Mouse (Mus musculus): ENCODE data around the gene Sult2b1. TPM values are rescaled to one million over a fixed set of nuclear protein-coding genes. Genes with fewer than 3 reads are reported as not detected.

Sult2b1 gene
- polyA plus RNA-seq, 1 experiment from 2014 or later, result 2.9 TPM

- H3K36me3 ChIP-seq, result 0 out of 2 replicates have a peak, but pooled peaks cover 4% of the 10 kb centered on the region
- peaks cover 57% of the 10 kb centered on the region for H3K4me1 ChIP-seq (replicated peaks)
- ATAC-seq, result 0 out of 2 replicates have a peak, but pooled peaks have one; percentile 11
- H3K27ac ChIP-seq, result 0 out of 2 replicates have a peak overlapping the region, but pooled peaks have one; percentile 83
- H3K4me2 ChIP-seq (replicated peaks), result peak overlapping the region; percentile 99
- no peaks in the 10 kb centered on the region for H3K27me3 ChIP-seq (replicated peaks)
- no peaks in the 10 kb centered on the region for H3K9me3 ChIP-seq
- 0% methylated on average over 7 of the region's 7 CpGs for WGBS
- H3K4me3 ChIP-seq (replicated peaks), result peak overlapping the region; percentile 67
- peak overlapping the region; percentile 78 for H3K9ac ChIP-seq
Measured at GRCm38 (mm10) chr7:45705873-45706281, 78.6 kb downstream of the Sult2b1 start.

- Histone ChIP-seq H3K27me3 (replicated peaks) (peaks cover 3% of the 10 kb centered on the region), H3K4me1 (replicated peaks) (peaks cover 55% of the 10 kb centered on the region)
- no peak for ATAC-seq
Measured at GRCm38 (mm10) chr7:45705443-45705864, 79.0 kb downstream of the Sult2b1 start.

GRCm38 (mm10) chr7:45704730-45705442, 79.6 kb downstream of the Sult2b1 start, which contains the start of gene Dbp:
Gene Dbp, plus strand, starts transcription at chr7:45705088.
- H3K4me1 ChIP-seq (replicated peaks), result peaks cover 57% of the 10 kb centered on the region
- no peaks in the 10 kb centered on the region for H3K36me3 ChIP-seq
- H3K9me3 ChIP-seq, result no peaks in the 10 kb centered on the region
- peak; percentile 84 for ATAC-seq
- peak within 1 kb of the TSS; percentile 67 for H3K4me3 ChIP-seq (replicated peaks)
- peaks cover 8% of the 10 kb centered on the region for H3K27me3 ChIP-seq (replicated peaks)
- H3K27ac ChIP-seq, result peak within 1 kb of the TSS; percentile 83
- WGBS, result under 1% methylated on average over 36 of the region's 36 CpGs
- peak within 1 kb of the TSS; percentile 99 for H3K4me2 ChIP-seq (replicated peaks)
- H3K9ac ChIP-seq, result peak within 1 kb of the TSS; percentile 78

More at GRCm38 (mm10) chr7:45705443-45705864, 79.0 kb downstream of the Sult2b1 start:
- WGBS, result under 1% methylated on average over 21 of the region's 21 CpGs
- Histone ChIP-seq H3K9ac (peak overlapping the region; percentile 78), H3K4me3 (replicated peaks) (peak overlapping the region; percentile 67), H3K36me3 (no peaks in the 10 kb centered on the region), H3K9me3 (no peaks in the 10 kb centered on the region), H3K27ac (peak overlapping the region; percentile 83), H3K4me2 (replicated peaks) (peak overlapping the region; percentile 99)

- ATAC-seq, result peak; percentile 57
- Histone ChIP-seq H3K9me3 (no peaks in the 10 kb centered on the region), H3K9ac (peak overlapping the region; percentile 27; the same call in 1 of the 2 replicates), H3K27ac (peak overlapping the region; percentile 80), H3K4me1 (replicated peaks) (peaks cover 55% of the 10 kb centered on the region), H3K4me2 (replicated peaks) (peak overlapping the region; percentile 99), H3K27me3 (replicated peaks) (peaks cover 16% of the 10 kb centered on the region), H3K4me3 (replicated peaks) (peak overlapping the region; percentile 67), H3K36me3 (no peaks in the 10 kb centered on the region)
- under 1% methylated on average over 13 of the region's 13 CpGs for WGBS
Measured at GRCm38 (mm10) chr7:45704046-45704559, 80.4 kb downstream of the Sult2b1 start.

GRCm38 (mm10) chr7:45703521-45704033, 80.9 kb downstream of the Sult2b1 start:
- Histone ChIP-seq H3K27me3 (replicated peaks) (peaks cover 21% of the 10 kb centered on the region), H3K9me3 (no peaks in the 10 kb centered on the region), H3K4me1 (replicated peaks) (peaks cover 52% of the 10 kb centered on the region), H3K4me2 (replicated peaks) (peak overlapping the region; percentile 99), H3K9ac (peak overlapping the region; percentile 27; the same call in 1 of the 2 replicates), H3K4me3 (replicated peaks) (peak overlapping the region; percentile 14; the same call in 1 of the 2 replicates), H3K27ac (peak overlapping the region; percentile 80), H3K36me3 (no peaks in the 10 kb centered on the region)
- ATAC-seq, result no peak
- WGBS, result 44% methylated on average over 12 of the region's 12 CpGs

- Histone ChIP-seq H3K4me2 (replicated peaks) (peak overlapping the region; percentile 99; the same call in 1 of the 2 replicates), H3K4me3 (replicated peaks) (no peak overlapping the region), H3K9ac (no peak overlapping the region), H3K4me1 (replicated peaks) (peaks cover 46% of the 10 kb centered on the region), H3K27me3 (replicated peaks) (peaks cover 24% of the 10 kb centered on the region), H3K9me3 (no peaks in the 10 kb centered on the region), H3K27ac (no peak overlapping the region), H3K36me3 (no peaks in the 10 kb centered on the region)
- no peak for ATAC-seq
- WGBS, result 91% methylated on average over 17 of the region's 17 CpGs
Measured at GRCm38 (mm10) chr7:45702809-45703520, 81.5 kb downstream of the Sult2b1 start.

GRCm38 (mm10) chr7:45702316-45702715, 82.2 kb downstream of the Sult2b1 start:
- Histone ChIP-seq H3K9ac (no peak overlapping the region), H3K4me1 (replicated peaks) (peaks cover 40% of the 10 kb centered on the region), H3K27me3 (replicated peaks) (peaks cover 24% of the 10 kb centered on the region), H3K27ac (no peak overlapping the region), H3K4me3 (replicated peaks) (no peak overlapping the region), H3K36me3 (no peaks in the 10 kb centered on the region), H3K4me2 (replicated peaks) (no peak overlapping the region), H3K9me3 (no peaks in the 10 kb centered on the region)
- ATAC-seq, result no peak
- WGBS, result 93% methylated on average over 11 of the region's 11 CpGs

- no peak overlapping the region for H3K4me2 ChIP-seq (replicated peaks)
- H3K9ac ChIP-seq, result no peak overlapping the region
- no peaks in the 10 kb centered on the region for H3K9me3 ChIP-seq
- no peak overlapping the region for H3K27ac ChIP-seq
- H3K36me3 ChIP-seq, result no peaks in the 10 kb centered on the region
- no peak for ATAC-seq
- H3K27me3 ChIP-seq (replicated peaks), result peaks cover 24% of the 10 kb centered on the region
- WGBS, result 92% methylated on average over 11 of the region's 11 CpGs
- H3K4me1 ChIP-seq (replicated peaks), result peaks cover 35% of the 10 kb centered on the region
- H3K4me3 ChIP-seq (replicated peaks), result no peak overlapping the region
Measured at GRCm38 (mm10) chr7:45701607-45702006, 82.9 kb downstream of the Sult2b1 start.

GRCm38 (mm10) chr7:45701072-45701471, 83.4 kb downstream of the Sult2b1 start:
- Histone ChIP-seq H3K4me3 (replicated peaks) (no peak overlapping the region; the same call in 1 of the 2 replicates), H3K9me3 (no peaks in the 10 kb centered on the region), H3K27ac (peak overlapping the region; percentile 22; the same call in 1 of the 2 replicates), H3K9ac (no peak overlapping the region), H3K36me3 (no peaks in the 10 kb centered on the region), H3K27me3 (replicated peaks) (peaks cover 24% of the 10 kb centered on the region), H3K4me2 (replicated peaks) (peak overlapping the region; percentile 88), H3K4me1 (replicated peaks) (peaks cover 31% of the 10 kb centered on the region)
- no peak for ATAC-seq
- WGBS, result 30% methylated on average over 11 of the region's 11 CpGs

GRCm38 (mm10) chr7:45700301-45701015, 84.0 kb downstream of the Sult2b1 start:
- peak overlapping the region; percentile 39 for H3K4me3 ChIP-seq (replicated peaks)
- no peak for ATAC-seq
- H3K4me1 ChIP-seq (replicated peaks), result peaks cover 25% of the 10 kb centered on the region
- H3K36me3 ChIP-seq, result no peaks in the 10 kb centered on the region
- no peaks in the 10 kb centered on the region for H3K9me3 ChIP-seq
- H3K4me2 ChIP-seq (replicated peaks), result peak overlapping the region; percentile 88
- under 1% methylated on average over 20 of the region's 20 CpGs for WGBS
- H3K27me3 ChIP-seq (replicated peaks), result peaks cover 24% of the 10 kb centered on the region
- no peak overlapping the region for H3K27ac ChIP-seq
- H3K9ac ChIP-seq, result peak overlapping the region; percentile 50

- H3K9ac ChIP-seq, result peak within 1 kb of the TSS; percentile 50
- peaks cover 24% of the 10 kb centered on the region for H3K27me3 ChIP-seq (replicated peaks)
- ATAC-seq, result no peak
- H3K9me3 ChIP-seq, result no peaks in the 10 kb centered on the region
- H3K4me3 ChIP-seq (replicated peaks), result peak within 1 kb of the TSS; percentile 39
- no peak within 1 kb of the TSS for H3K27ac ChIP-seq
- WGBS, result 4% methylated on average over 36 of the region's 36 CpGs
- H3K4me2 ChIP-seq (replicated peaks), result peak within 1 kb of the TSS; percentile 88
- no peaks in the 10 kb centered on the region for H3K36me3 ChIP-seq
- H3K4me1 ChIP-seq (replicated peaks), result peaks cover 21% of the 10 kb centered on the region
Measured at GRCm38 (mm10) chr7:45699523-45700141, 84.8 kb downstream of the Sult2b1 start, which contains the start of gene Car11. Gene Car11, plus strand, starts transcription at chr7:45699843.

All from intestine, embryonic 15.5 days (tissue).